Mouse (Mus musculus): ENCODE measurements at regions not wholly inside any gene's neighbourhood (a gene's known extent, or its start where the extent isn't known, plus 50 kb on each side); places are given as distances from the start of the nearest gene placed in this dataset.

- Histone ChIP-seq H3K36me3 (ENCODE audit: control insufficient read depth, insufficient read depth, low read length) (no peaks in the 10 kb centered on the region), H3K9me3 (ENCODE audit: control insufficient read depth, low read length) (no peaks in the 10 kb centered on the region), H3K27ac (ENCODE audit: low read depth, low read length) (no peak overlapping the region), H3K9ac (ENCODE audit: low read depth, low read length) (no peak overlapping the region), H3K27me3 (replicated peaks; ENCODE audit: control insufficient read depth, insufficient read depth, low read length) (no peaks in the 10 kb centered on the region), H3K4me2 (no peak overlapping the region), H3K4me3 (ENCODE audit: low read depth, low read length) (no peak overlapping the region), H3K4me1 (replicated peaks; ENCODE audit: control insufficient read depth, insufficient read depth, low read length) (no peaks in the 10 kb centered on the region)
- no peak for ATAC-seq (replicated peaks; ENCODE audit: low FRiP score)
- no peak for DNase-seq (ENCODE audit: low spot score)
- WGBS = 77% methylated on average over 9 of the region's 9 CpGs
Observed at GRCm38 (mm10) chr2:21067292-21067850, 98.7 kb upstream of the Arhgap21 start.

GRCm38 (mm10) chr2:21060347-21060650 is 91.6 kb upstream of the Arhgap21 start:
- no peaks in the 10 kb centered on the region for H3K4me1 ChIP-seq (replicated peaks; ENCODE audit: control insufficient read depth, insufficient read depth, low read length)
- WGBS = 81% methylated on average over 2 of the region's 2 CpGs
- H3K27me3 ChIP-seq (replicated peaks; ENCODE audit: control insufficient read depth, insufficient read depth, low read length) = no peaks in the 10 kb centered on the region
- DNase-seq (ENCODE audit: low spot score) (no peak), ATAC-seq (replicated peaks; ENCODE audit: low FRiP score) (no peak)
- H3K4me2 ChIP-seq = no peak overlapping the region
- no peak overlapping the region for H3K9ac ChIP-seq (ENCODE audit: low read depth, low read length)
- no peaks in the 10 kb centered on the region for H3K9me3 ChIP-seq (ENCODE audit: control insufficient read depth, low read length)
- H3K4me3 ChIP-seq (ENCODE audit: low read depth, low read length) = no peak overlapping the region
- H3K36me3 ChIP-seq (ENCODE audit: control insufficient read depth, insufficient read depth, low read length) = no peaks in the 10 kb centered on the region
- no peak overlapping the region for H3K27ac ChIP-seq (ENCODE audit: low read depth, low read length)

- Histone ChIP-seq H3K4me3 (ENCODE audit: low read depth, low read length) (no peak overlapping the region), H3K9ac (ENCODE audit: low read depth, low read length) (no peak overlapping the region), H3K36me3 (ENCODE audit: control insufficient read depth, insufficient read depth, low read length) (no peaks in the 10 kb centered on the region), H3K4me2 (no peak overlapping the region), H3K4me1 (replicated peaks; ENCODE audit: control insufficient read depth, insufficient read depth, low read length) (no peaks in the 10 kb centered on the region), H3K27me3 (replicated peaks; ENCODE audit: control insufficient read depth, insufficient read depth, low read length) (no peaks in the 10 kb centered on the region), H3K27ac (ENCODE audit: low read depth, low read length) (no peak overlapping the region), H3K9me3 (ENCODE audit: control insufficient read depth, low read length) (no peaks in the 10 kb centered on the region)
- ATAC-seq (replicated peaks; ENCODE audit: low FRiP score) (no peak), DNase-seq (ENCODE audit: low spot score) (no peak)
- WGBS = 57% methylated on average over 3 of the region's 3 CpGs
Observed at GRCm38 (mm10) chr2:21059618-21060346, 91.1 kb upstream of the Arhgap21 start.

GRCm38 (mm10) chr2:21058940-21059339 is 90.3 kb upstream of the Arhgap21 start:
- H3K36me3 ChIP-seq (ENCODE audit: control insufficient read depth, insufficient read depth, low read length) = no peaks in the 10 kb centered on the region
- H3K9ac ChIP-seq (ENCODE audit: low read depth, low read length) = no peak overlapping the region
- 81% methylated on average over 3 of the region's 3 CpGs for WGBS
- H3K9me3 ChIP-seq (ENCODE audit: control insufficient read depth, low read length) = no peaks in the 10 kb centered on the region
- H3K27ac ChIP-seq (ENCODE audit: low read depth, low read length) = no peak overlapping the region
- no peak for DNase-seq (ENCODE audit: low spot score)
- no peaks in the 10 kb centered on the region for H3K27me3 ChIP-seq (replicated peaks; ENCODE audit: control insufficient read depth, insufficient read depth, low read length)
- no peaks in the 10 kb centered on the region for H3K4me1 ChIP-seq (replicated peaks; ENCODE audit: control insufficient read depth, insufficient read depth, low read length)
- no peak overlapping the region for H3K4me3 ChIP-seq (ENCODE audit: low read depth, low read length)
- H3K4me2 ChIP-seq = no peak overlapping the region
- ATAC-seq (replicated peaks; ENCODE audit: low FRiP score) = no peak

- H3K4me3 ChIP-seq (ENCODE audit: low read depth, low read length) = no peak overlapping the region
- DNase-seq (ENCODE audit: low spot score) (no peak), ATAC-seq (replicated peaks; ENCODE audit: low FRiP score) (no peak)
- H3K9me3 ChIP-seq (ENCODE audit: control insufficient read depth, low read length) = no peaks in the 10 kb centered on the region
- no peak overlapping the region for H3K27ac ChIP-seq (ENCODE audit: low read depth, low read length)
- 63% methylated on average over 5 of the region's 5 CpGs for WGBS
- no peak overlapping the region for H3K9ac ChIP-seq (ENCODE audit: low read depth, low read length)
- H3K4me1 ChIP-seq (replicated peaks; ENCODE audit: control insufficient read depth, insufficient read depth, low read length) = no peaks in the 10 kb centered on the region
- H3K27me3 ChIP-seq (replicated peaks; ENCODE audit: control insufficient read depth, insufficient read depth, low read length) = no peaks in the 10 kb centered on the region
- no peaks in the 10 kb centered on the region for H3K36me3 ChIP-seq (ENCODE audit: control insufficient read depth, insufficient read depth, low read length)
- no peak overlapping the region for H3K4me2 ChIP-seq
Observed at GRCm38 (mm10) chr2:21056450-21057210, 87.9 kb upstream of the Arhgap21 start.

- no peak overlapping the region for H3K27ac ChIP-seq (ENCODE audit: low read depth, low read length)
- no peak for ATAC-seq (replicated peaks; ENCODE audit: low FRiP score)
- WGBS = 86% methylated on average over 3 of the region's 3 CpGs
- H3K9me3 ChIP-seq (ENCODE audit: control insufficient read depth, low read length) = no peaks in the 10 kb centered on the region
- no peak overlapping the region for H3K4me2 ChIP-seq
- H3K27me3 ChIP-seq (replicated peaks; ENCODE audit: control insufficient read depth, insufficient read depth, low read length) = no peaks in the 10 kb centered on the region
- no peak overlapping the region for H3K4me3 ChIP-seq (ENCODE audit: low read depth, low read length)
- no peaks in the 10 kb centered on the region for H3K4me1 ChIP-seq (replicated peaks; ENCODE audit: control insufficient read depth, insufficient read depth, low read length)
- no peaks in the 10 kb centered on the region for H3K36me3 ChIP-seq (ENCODE audit: control insufficient read depth, insufficient read depth, low read length)
- no peak overlapping the region for H3K9ac ChIP-seq (ENCODE audit: low read depth, low read length)
- DNase-seq (ENCODE audit: low spot score) = no peak
Observed at GRCm38 (mm10) chr2:21055416-21055815, 86.7 kb upstream of the Arhgap21 start.

- Histone ChIP-seq H3K9ac (ENCODE audit: low read depth, low read length) (no peak overlapping the region), H3K36me3 (ENCODE audit: control insufficient read depth, insufficient read depth, low read length) (no peaks in the 10 kb centered on the region), H3K4me2 (no peak overlapping the region), H3K4me3 (ENCODE audit: low read depth, low read length) (no peak overlapping the region), H3K27me3 (replicated peaks; ENCODE audit: control insufficient read depth, insufficient read depth, low read length) (no peaks in the 10 kb centered on the region), H3K27ac (ENCODE audit: low read depth, low read length) (no peak overlapping the region), H3K9me3 (ENCODE audit: control insufficient read depth, low read length) (no peaks in the 10 kb centered on the region), H3K4me1 (replicated peaks; ENCODE audit: control insufficient read depth, insufficient read depth, low read length) (no peaks in the 10 kb centered on the region)
- DNase-seq (ENCODE audit: low spot score) (no peak), ATAC-seq (replicated peaks; ENCODE audit: low FRiP score) (no peak)
- 71% methylated on average over 6 of the region's 6 CpGs for WGBS
Observed at GRCm38 (mm10) chr2:21054325-21055082, 85.8 kb upstream of the Arhgap21 start.

GRCm38 (mm10) chr2:21053596-21053995 is 84.9 kb upstream of the Arhgap21 start:
- WGBS = 73% methylated on average over 5 of the region's 5 CpGs

More at GRCm38 (mm10) chr2:21053596-21053995, 84.9 kb upstream of the Arhgap21 start:
- Histone ChIP-seq H3K36me3 (ENCODE audit: control insufficient read depth, insufficient read depth, low read length) (no peaks in the 10 kb centered on the region), H3K9me3 (ENCODE audit: control insufficient read depth, low read length) (no peaks in the 10 kb centered on the region), H3K9ac (ENCODE audit: low read depth, low read length) (no peak overlapping the region), H3K4me1 (replicated peaks; ENCODE audit: control insufficient read depth, insufficient read depth, low read length) (no peaks in the 10 kb centered on the region), H3K4me3 (ENCODE audit: low read depth, low read length) (no peak overlapping the region), H3K27ac (ENCODE audit: low read depth, low read length) (no peak overlapping the region), H3K27me3 (replicated peaks; ENCODE audit: control insufficient read depth, insufficient read depth, low read length) (no peaks in the 10 kb centered on the region), H3K4me2 (no peak overlapping the region)
- ATAC-seq (replicated peaks; ENCODE audit: low FRiP score) = no peak
- DNase-seq (ENCODE audit: low spot score) = no peak

All from liver, embryonic 11.5 days (tissue).